Mouse (Mus musculus): ENCODE measurements around the gene Tspyl1. TPM values are rescaled to one million over a fixed set of nuclear protein-coding genes. Genes with fewer than 3 reads are reported as not detected.
A peak's percentile ranks its signal among the peaks of the same experiment; 100 is the strongest.

Gene Tspyl1
- polyA plus RNA-seq, 1 experiment from 2014 or later: 72.9 TPM

DNA sequence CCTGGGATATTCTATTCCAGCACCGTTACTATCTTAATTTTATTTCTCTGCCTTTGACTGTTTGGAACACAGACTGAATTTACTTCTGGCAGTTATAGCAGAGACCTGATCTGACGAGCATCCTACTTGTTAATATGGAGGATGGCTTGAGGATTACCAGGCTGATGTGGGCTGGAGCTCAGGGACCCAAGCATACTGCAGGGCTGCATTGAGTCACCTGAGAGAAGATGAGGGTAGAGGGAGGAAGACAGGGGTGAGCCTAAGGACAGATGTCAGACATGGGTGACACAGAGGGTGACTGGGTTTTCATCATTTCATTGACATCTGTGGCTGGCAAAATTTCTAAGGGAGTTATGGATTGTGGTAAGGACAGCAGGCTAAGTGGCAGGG, 35.2 kb downstream of the Tspyl1 start:
- H3K27ac ChIP-seq (ENCODE audit: low read depth, low read length): peak overlapping the region; percentile 84
- H3K4me2 ChIP-seq (ENCODE audit: low read depth): peak overlapping the region; percentile 9; the same call in 1 of the 2 replicates
- H3K4me3 ChIP-seq (ENCODE audit: low read depth, low read length): no peak overlapping the region
- H3K4me1 ChIP-seq (ENCODE audit: control insufficient read depth, insufficient read depth, low read length): peaks cover 9% of the 10 kb centered on the region; the same call in 1 of the 2 replicates
- H3K9me3 ChIP-seq (ENCODE audit: control insufficient read depth, low read length): no peaks in the 10 kb centered on the region
- no peak overlapping the region for H3K9ac ChIP-seq (ENCODE audit: low read length)
- WGBS: 25% methylated on average over 2 of the region's 2 CpGs
- no peaks in the 10 kb centered on the region for H3K27me3 ChIP-seq (ENCODE audit: control insufficient read depth, insufficient read depth, low read length)
- DNase-seq (ENCODE audit: low spot score) (no peak), ATAC-seq (ENCODE audit: insufficient read depth, low FRiP score, low TSS enrichment) (peak; percentile 50)
- no peaks in the 10 kb centered on the region for H3K36me3 ChIP-seq (ENCODE audit: control insufficient read depth, insufficient read depth, low read length)

- Histone ChIP-seq H3K9ac (ENCODE audit: low read length) (no peak overlapping the region), H3K4me3 (ENCODE audit: low read depth, low read length) (no peak overlapping the region), H3K4me1 (ENCODE audit: control insufficient read depth, insufficient read depth, low read length) (peaks cover 9% of the 10 kb centered on the region; the same call in 1 of the 2 replicates), H3K36me3 (ENCODE audit: control insufficient read depth, insufficient read depth, low read length) (no peaks in the 10 kb centered on the region), H3K4me2 (ENCODE audit: low read depth) (no peak overlapping the region), H3K27me3 (ENCODE audit: control insufficient read depth, insufficient read depth, low read length) (no peaks in the 10 kb centered on the region), H3K27ac (ENCODE audit: low read depth, low read length) (no peak overlapping the region), H3K9me3 (ENCODE audit: control insufficient read depth, low read length) (no peaks in the 10 kb centered on the region)
- WGBS: 82% methylated on average over 2 of the region's 2 CpGs
- DNase-seq (ENCODE audit: low spot score) (no peak), ATAC-seq (ENCODE audit: insufficient read depth, low FRiP score, low TSS enrichment) (no peak)
Observed at GRCm38 (mm10) chr10:34320809-34321208, 38.8 kb downstream of the Tspyl1 start.

DNA sequence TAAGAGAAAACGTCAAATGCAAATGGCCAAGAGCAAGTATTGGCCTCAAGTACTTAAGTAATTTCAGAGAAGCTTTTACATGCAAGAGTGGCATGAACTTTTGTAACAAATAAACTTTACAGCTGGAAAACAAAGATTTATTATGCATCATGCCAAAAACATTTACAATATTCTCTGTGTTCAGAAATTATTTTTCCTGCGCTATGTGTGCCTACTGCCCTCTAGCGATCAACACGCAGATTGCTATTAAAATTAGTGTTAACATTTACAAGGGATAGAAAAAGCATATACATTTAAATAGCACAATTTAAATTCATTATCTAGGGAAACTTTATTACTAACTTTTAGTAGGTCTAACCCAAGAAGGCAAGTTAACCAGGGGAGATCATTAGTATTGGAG, 44.7 kb downstream of the Tspyl1 start:
- Histone ChIP-seq H3K4me3 (ENCODE audit: low read depth, low read length) (no peak overlapping the region), H3K4me1 (ENCODE audit: control insufficient read depth, insufficient read depth, low read length) (no peaks in the 10 kb centered on the region), H3K27me3 (ENCODE audit: control insufficient read depth, insufficient read depth, low read length) (no peaks in the 10 kb centered on the region), H3K36me3 (ENCODE audit: control insufficient read depth, insufficient read depth, low read length) (no peaks in the 10 kb centered on the region), H3K4me2 (ENCODE audit: low read depth) (no peak overlapping the region), H3K9ac (ENCODE audit: low read length) (no peak overlapping the region), H3K9me3 (ENCODE audit: control insufficient read depth, low read length) (no peaks in the 10 kb centered on the region), H3K27ac (ENCODE audit: low read depth, low read length) (no peak overlapping the region)
- DNase-seq (ENCODE audit: low spot score) (no peak), ATAC-seq (ENCODE audit: insufficient read depth, low FRiP score, low TSS enrichment) (no peak)
- 28% methylated on average over 4 of the region's 4 CpGs for WGBS

DNA sequence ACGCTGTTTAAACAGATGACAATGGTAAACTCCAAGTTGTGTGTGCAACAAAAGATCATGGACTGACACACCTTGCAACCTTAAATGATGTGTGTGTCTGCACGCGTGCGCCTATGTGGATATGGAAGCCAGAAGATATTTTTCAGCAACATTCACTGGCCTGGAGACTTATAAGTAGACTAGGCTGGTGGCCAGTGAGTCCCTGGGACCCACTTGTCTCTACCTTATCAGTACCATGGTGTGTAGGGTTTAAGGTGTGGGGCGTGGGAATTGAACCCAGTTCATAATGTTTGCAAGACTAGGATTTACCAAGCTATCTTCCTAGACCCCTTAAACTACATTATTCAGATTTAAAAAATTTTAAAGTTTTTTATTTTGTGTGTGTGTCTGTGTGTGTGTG, 45.2 kb downstream of the Tspyl1 start:
- Histone ChIP-seq H3K4me1 (ENCODE audit: control insufficient read depth, insufficient read depth, low read length) (no peaks in the 10 kb centered on the region), H3K4me2 (ENCODE audit: low read depth) (no peak overlapping the region), H3K27ac (ENCODE audit: low read depth, low read length) (no peak overlapping the region), H3K9me3 (ENCODE audit: control insufficient read depth, low read length) (no peaks in the 10 kb centered on the region), H3K9ac (ENCODE audit: low read length) (no peak overlapping the region), H3K27me3 (ENCODE audit: control insufficient read depth, insufficient read depth, low read length) (no peaks in the 10 kb centered on the region), H3K36me3 (ENCODE audit: control insufficient read depth, insufficient read depth, low read length) (no peaks in the 10 kb centered on the region), H3K4me3 (ENCODE audit: low read depth, low read length) (no peak overlapping the region)
- ATAC-seq (ENCODE audit: insufficient read depth, low FRiP score, low TSS enrichment) (no peak), DNase-seq (ENCODE audit: low spot score) (no peak)
- WGBS: 62% methylated on average over 5 of the region's 5 CpGs

DNA sequence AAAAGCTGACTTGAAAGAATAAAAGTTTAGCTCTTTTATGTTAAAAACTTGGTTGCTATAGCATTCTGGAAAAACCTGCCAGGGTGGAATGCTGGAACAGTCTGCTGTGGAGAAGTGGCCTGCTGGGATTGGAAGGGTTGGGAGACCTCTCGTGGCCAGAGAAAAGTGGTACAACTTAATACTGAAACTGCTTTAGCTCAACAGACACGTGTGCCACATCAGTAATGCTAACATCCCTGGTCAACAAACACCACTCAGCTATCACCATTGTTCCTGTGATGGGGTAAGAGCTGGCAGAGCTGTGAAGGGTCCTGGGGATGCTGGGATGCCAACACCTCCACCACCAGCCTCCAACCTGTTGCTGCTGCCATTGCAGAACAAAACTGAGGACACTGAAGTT, 46.3 kb downstream of the Tspyl1 start:
- Histone ChIP-seq H3K36me3 (ENCODE audit: control insufficient read depth, insufficient read depth, low read length) (no peaks in the 10 kb centered on the region), H3K27ac (ENCODE audit: low read depth, low read length) (no peak overlapping the region), H3K9ac (ENCODE audit: low read length) (no peak overlapping the region), H3K4me3 (ENCODE audit: low read depth, low read length) (no peak overlapping the region), H3K9me3 (ENCODE audit: control insufficient read depth, low read length) (no peaks in the 10 kb centered on the region), H3K4me2 (ENCODE audit: low read depth) (no peak overlapping the region), H3K27me3 (ENCODE audit: control insufficient read depth, insufficient read depth, low read length) (no peaks in the 10 kb centered on the region), H3K4me1 (ENCODE audit: control insufficient read depth, insufficient read depth, low read length) (no peaks in the 10 kb centered on the region)
- whole genome bisulfite sequencing: 4% methylated on average over 2 of the region's 2 CpGs
- peak; percentile 47 for DNase-seq (ENCODE audit: low spot score)
- ATAC-seq (ENCODE audit: insufficient read depth, low FRiP score, low TSS enrichment): peak; percentile 64

Other genes with a start within 250 kb of the Tspyl1 start
- not detected in 2 replicates for gene Trappc3l, start 244.6 kb upstream of the Tspyl1 start, polyA plus RNA-seq (2014; fragmentation: Nextera tagmentation; extraction: Ambion mirVana)
- gene Calhm4, start 237.9 kb upstream of the Tspyl1 start, polyA plus RNA-seq (2014; fragmentation: Nextera tagmentation; extraction: Ambion mirVana): not detected in 2 replicates
- gene Calhm5, start 185.7 kb upstream of the Tspyl1 start, polyA plus RNA-seq (2014; fragmentation: Nextera tagmentation; extraction: Ambion mirVana): 0.13 and 0.19 TPM in 2 replicates
- 0.37 TPM in 1 of 2 replicates, not detected in the other for gene Calhm6, start 154.2 kb upstream of the Tspyl1 start, polyA plus RNA-seq (2014; fragmentation: Nextera tagmentation; extraction: Ambion mirVana)
- 28.2 and 32.6 TPM in 2 replicates for gene Dse, start 74.5 kb upstream of the Tspyl1 start, polyA plus RNA-seq (2014; fragmentation: Nextera tagmentation; extraction: Ambion mirVana)
- gene Tspyl4, start 15.3 kb downstream of the Tspyl1 start, polyA plus RNA-seq (2014; fragmentation: Nextera tagmentation; extraction: Ambion mirVana): 38.6 and 40.4 TPM in 2 replicates
- gene Col10a1, start 107.8 kb downstream of the Tspyl1 start, polyA plus RNA-seq (2014; fragmentation: Nextera tagmentation; extraction: Ambion mirVana): not detected in 2 replicates
- 4.1 and 5.6 TPM in 2 replicates for gene Nt5dc1, start 136.4 kb downstream of the Tspyl1 start, polyA plus RNA-seq (2014; fragmentation: Nextera tagmentation; extraction: Ambion mirVana)
- 2.2 TPM in 2 replicates for gene Frk, start 201.2 kb downstream of the Tspyl1 start, polyA plus RNA-seq (2014; fragmentation: Nextera tagmentation; extraction: Ambion mirVana)